Mouse (Mus musculus) spleen, adult 2 months (tissue): ENCODE measurements around the gene Tbxas1. TPM values are rescaled to one million over a fixed set of nuclear protein-coding genes. Genes with fewer than 3 reads are reported as not detected.

ENCODE experiments used
- DNase-seq, 2 experiments: peaks; one replicate each; pipeline versions ENCODE4 v3.0.0 to v3.0.0-alpha.2; 2012 to 2021; ENCODE audit warnings: low spot score in 2 of 2, low read depth in 1 of 2
- H3K27ac ChIP-seq: fragments of 200-500 bp; 2 replicates; pipeline ENCODE4 v1.5.1; 2012; ENCODE audit warnings: low read length, inconsistent platforms; ENCODE audit not compliant: insufficient read depth
- H3K27me3 ChIP-seq: fragments of 200-500 bp; 2 replicates; pipeline ENCODE4 v1.6.1; 2012; ENCODE audit warnings: mild to moderate bottlenecking, moderate library complexity, low read length, inconsistent platforms; ENCODE audit not compliant: control insufficient read depth, insufficient read depth
- H3K36me3 ChIP-seq: fragments of 200-500 bp; 2 replicates; pipeline ENCODE4 v1.6.1; 2012; ENCODE audit warnings: mild to moderate bottlenecking, low read length, inconsistent platforms; ENCODE audit not compliant: control insufficient read depth, insufficient read depth
- H3K4me1 ChIP-seq: fragments of 200-500 bp; 2 replicates; pipeline ENCODE4 v1.6.1; 2011; ENCODE audit warnings: inconsistent platforms; ENCODE audit not compliant: control insufficient read depth, insufficient read depth, insufficient read length
- H3K4me3 ChIP-seq: fragments of 200-500 bp; 2 replicates; pipeline ENCODE4 v1.5.1; 2011; ENCODE audit warnings: mild to moderate bottlenecking, inconsistent platforms; ENCODE audit not compliant: insufficient read depth, insufficient read length; ENCODE audit errors: extremely low read depth
- CTCF ChIP-seq: fragments of 200-500 bp; IDR thresholded peaks from 2 replicates; pipeline ENCODE4 v1.5.1; 2011; ENCODE audit warnings: mild to moderate bottlenecking, inconsistent platforms; ENCODE audit not compliant: insufficient read depth, insufficient read length, insufficient replicate concordance; ENCODE audit errors: extremely low read depth
- POLR2A ChIP-seq: fragments of 200-500 bp; IDR thresholded peaks from 2 replicates; pipeline ENCODE4 v1.6.1; 2011; ENCODE audit warnings: low read depth, low read length, inconsistent platforms
- WGBS: fragments of 180-500 bp; shearing (Covaris S2); methylation state at CpG from one replicate; pipeline ENCODE4 v1.1.7; 2018; 5-methylcytosine and 5-hydroxymethylcytosine counted together
- polyA plus RNA-seq: library from polyadenylated mRNA; depleted of rRNA; stranded (reverse); fragments of >200 nt; gene quantifications from 2 replicates; pipeline ENCODE4 v1.2.3, GENCODE M21; 2012

Gene Tbxas1
- polyA plus RNA-seq, 1 experiment = 14.0 TPM

- no peak for TF ChIP-seq CTCF
- no peaks in the 10 kb centered on the region for H3K4me1 ChIP-seq
- H3K4me3 ChIP-seq = no peak overlapping the region
- H3K36me3 ChIP-seq = no peaks in the 10 kb centered on the region
- H3K27me3 ChIP-seq = no peaks in the 10 kb centered on the region
- no peak overlapping the region for H3K27ac ChIP-seq
- DNase-seq = no peak
Observed at GRCm38 (mm10) chr6:38912121-38912660, 37.0 kb downstream of the Tbxas1 start.

GRCm38 (mm10) chr6:38912845-38913244, 37.6 kb downstream of the Tbxas1 start:
- TF ChIP-seq POLR2A (no peak), CTCF (no peak)
- no peak for DNase-seq
- no peak overlapping the region for H3K27ac ChIP-seq
- H3K27me3 ChIP-seq = no peaks in the 10 kb centered on the region
- H3K4me1 ChIP-seq = no peaks in the 10 kb centered on the region
- no peaks in the 10 kb centered on the region for H3K36me3 ChIP-seq
- H3K4me3 ChIP-seq = no peak overlapping the region
- 83% methylated on average over 9 of the region's 9 CpGs for WGBS

GRCm38 (mm10) chr6:38913386-38914042, 38.3 kb downstream of the Tbxas1 start:
- WGBS = 92% methylated on average over 13 of the region's 13 CpGs
- H3K4me3 ChIP-seq = no peak overlapping the region
- H3K36me3 ChIP-seq = no peaks in the 10 kb centered on the region
- TF ChIP-seq POLR2A (no peak), CTCF (no peak)
- DNase-seq = no peak
- H3K27ac ChIP-seq = no peak overlapping the region
- no peaks in the 10 kb centered on the region for H3K4me1 ChIP-seq
- H3K27me3 ChIP-seq = no peaks in the 10 kb centered on the region

- Histone ChIP-seq H3K27ac (no peak overlapping the region), H3K27me3 (no peaks in the 10 kb centered on the region), H3K36me3 (no peaks in the 10 kb centered on the region), H3K4me1 (no peaks in the 10 kb centered on the region), H3K4me3 (no peak overlapping the region)
- DNase-seq = no peak
- TF ChIP-seq CTCF (no peak), POLR2A (no peak)
- 90% methylated on average over 10 of the region's 10 CpGs for WGBS
Observed at GRCm38 (mm10) chr6:38914181-38914580, 39.0 kb downstream of the Tbxas1 start.

- TF ChIP-seq CTCF (no peak), POLR2A (no peak)
- no peak overlapping the region for H3K27ac ChIP-seq
- no peak overlapping the region for H3K4me3 ChIP-seq
- no peaks in the 10 kb centered on the region for H3K27me3 ChIP-seq
- 88% methylated on average over 5 of the region's 5 CpGs for WGBS
- H3K36me3 ChIP-seq = no peaks in the 10 kb centered on the region
- no peaks in the 10 kb centered on the region for H3K4me1 ChIP-seq
- DNase-seq = no peak
Observed at GRCm38 (mm10) chr6:38915776-38916175, 40.6 kb downstream of the Tbxas1 start.

- TF ChIP-seq POLR2A (no peak), CTCF (no peak)
- DNase-seq = no peak
- no peak overlapping the region for H3K4me3 ChIP-seq
- 77% methylated on average over 4 of the region's 4 CpGs for WGBS
- no peak overlapping the region for H3K27ac ChIP-seq
- H3K27me3 ChIP-seq = no peaks in the 10 kb centered on the region
- H3K4me1 ChIP-seq = no peaks in the 10 kb centered on the region
- no peaks in the 10 kb centered on the region for H3K36me3 ChIP-seq
Observed at GRCm38 (mm10) chr6:38916571-38916970, 41.4 kb downstream of the Tbxas1 start.

- WGBS = 66% methylated on average over 3 of the region's 3 CpGs
- Histone ChIP-seq H3K4me1 (no peaks in the 10 kb centered on the region), H3K27me3 (no peaks in the 10 kb centered on the region), H3K36me3 (no peaks in the 10 kb centered on the region), H3K4me3 (no peak overlapping the region), H3K27ac (no peak overlapping the region)
- no peak for TF ChIP-seq POLR2A
- DNase-seq = no peak
Observed at GRCm38 (mm10) chr6:38917415-38917814, 42.2 kb downstream of the Tbxas1 start.

GRCm38 (mm10) chr6:38918728-38919127, 43.5 kb downstream of the Tbxas1 start:
- H3K4me1 ChIP-seq = no peaks in the 10 kb centered on the region
- peak overlapping the region; percentile 15; the same call in 1 of the 2 replicates for H3K27ac ChIP-seq
- TF ChIP-seq POLR2A = no peak
- no peaks in the 10 kb centered on the region for H3K36me3 ChIP-seq
- no peak overlapping the region for H3K4me3 ChIP-seq
- no peak for DNase-seq
- no peaks in the 10 kb centered on the region for H3K27me3 ChIP-seq
- 49% methylated on average over 4 of the region's 4 CpGs for WGBS
